Mouse (Mus musculus): ENCODE measurements at regions not wholly inside any gene's neighbourhood (a gene's known extent, or its start where the extent isn't known, plus 50 kb on each side); places are given as distances from the start of the nearest gene placed in this dataset.

GRCm38 (mm10) chr8:107717856-107718255 is 129.6 kb upstream of the Psmd7 start:
- no peak for DNase-seq (ENCODE audit: low spot score)

DNA sequence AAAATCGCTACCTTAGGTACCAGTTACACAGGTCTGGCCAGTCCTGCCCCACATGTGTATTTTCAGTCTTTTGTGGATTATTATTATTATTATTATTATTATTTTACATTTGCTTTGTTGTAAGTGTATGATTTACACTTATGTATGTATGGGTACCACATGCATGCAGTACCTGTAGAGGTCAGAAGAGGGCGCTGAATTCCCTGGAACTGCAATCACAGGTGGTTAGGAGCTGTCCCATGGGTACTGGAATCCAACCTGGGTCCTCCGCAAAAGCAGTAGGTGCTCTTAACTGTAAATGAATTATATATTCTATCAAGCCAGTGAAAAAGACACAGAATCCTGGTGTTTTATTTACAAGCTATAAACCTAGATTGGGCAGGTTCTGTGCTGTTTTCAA is 131.4 kb upstream of the Psmd7 start:
- DNase-seq (ENCODE audit: low spot score) = no peak

- no peak for DNase-seq (ENCODE audit: low spot score)
Measured at GRCm38 (mm10) chr8:107726716-107727115, 138.5 kb upstream of the Psmd7 start.

DNA sequence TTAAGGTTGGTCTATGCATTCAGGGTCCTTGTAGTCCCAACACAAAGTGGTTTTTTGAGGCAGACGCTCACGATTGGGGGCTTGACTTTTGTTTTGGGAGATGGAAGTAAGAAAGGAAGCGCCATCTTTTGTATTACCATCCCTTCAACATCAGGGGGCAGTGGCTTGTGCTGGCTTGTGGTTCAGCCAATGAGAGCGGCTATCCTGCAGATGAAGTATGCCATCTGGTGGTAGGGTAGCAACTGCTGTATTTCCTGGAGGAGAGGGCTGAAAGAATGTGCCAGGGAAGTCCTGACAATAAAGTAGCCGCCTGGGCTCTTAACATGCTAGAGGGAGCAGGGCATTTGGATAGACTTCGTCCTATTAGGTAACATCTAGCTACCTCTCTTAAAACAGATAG is 139.0 kb upstream of the Psmd7 start:
- no peak for DNase-seq (ENCODE audit: low spot score)

DNA sequence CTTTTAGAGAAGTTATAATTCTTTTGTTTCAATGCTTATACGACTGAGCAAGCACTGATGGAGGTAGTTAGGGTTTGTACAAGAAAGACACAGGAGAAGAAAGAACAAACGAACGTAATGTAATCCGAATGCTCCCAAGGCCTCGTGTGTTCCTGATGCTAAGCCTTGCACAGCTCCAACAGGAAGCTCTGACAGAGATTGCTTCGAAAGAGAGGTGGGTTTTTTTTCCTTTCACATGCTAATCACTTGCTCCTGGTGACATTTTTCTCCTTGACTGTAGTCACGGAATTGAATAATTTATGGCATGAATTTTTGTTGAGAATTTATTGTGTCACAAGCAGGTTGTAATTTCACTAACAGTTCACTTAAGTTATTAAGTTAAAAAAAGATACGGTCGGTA is 150.8 kb upstream of the Psmd7 start:
- DNase-seq (ENCODE audit: low spot score) = no peak

GRCm38 (mm10) chr8:107757083-107757482 is 168.8 kb upstream of the Psmd7 start:
- no peak for DNase-seq (ENCODE audit: low spot score)

DNA sequence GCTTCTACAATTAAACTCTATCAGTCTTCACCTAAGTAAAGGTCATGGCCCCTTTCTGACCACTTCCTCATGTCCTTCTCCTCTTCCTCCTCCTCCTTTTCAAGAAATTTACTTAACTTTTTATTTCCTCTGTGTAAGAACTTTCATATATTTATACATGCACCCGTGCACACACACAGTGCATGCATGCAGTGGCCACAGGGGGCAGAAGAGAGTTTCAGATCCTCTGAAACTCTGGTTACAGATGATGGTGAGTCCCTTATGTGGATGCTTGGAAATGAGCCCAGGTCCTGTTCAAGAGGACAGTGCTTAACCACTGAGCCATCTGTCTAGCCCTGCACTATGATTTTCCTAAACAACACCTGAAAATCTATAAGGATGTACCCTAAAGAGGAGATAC is 170.4 kb upstream of the Psmd7 start:
- no peak for DNase-seq (ENCODE audit: low spot score)

DNA sequence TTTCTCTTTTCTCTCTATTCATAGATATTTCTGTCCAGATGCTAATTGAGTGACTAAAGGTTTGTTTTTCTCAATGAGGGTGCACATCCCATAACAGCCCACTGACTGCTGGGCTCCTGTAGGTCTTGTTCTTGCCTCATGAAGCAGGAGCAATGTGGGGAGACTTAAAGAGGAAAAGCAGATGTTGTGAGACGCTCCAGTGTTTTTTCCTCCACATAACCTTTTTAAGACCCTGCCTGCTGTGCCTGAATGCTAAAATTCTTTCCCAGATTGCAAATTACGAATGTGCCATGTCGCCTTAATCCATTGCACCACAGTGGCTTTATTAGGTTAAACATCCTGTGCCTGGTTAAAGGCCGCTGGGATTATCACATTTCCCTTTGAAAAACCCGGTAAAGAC is 165.5 kb upstream of the Zfhx3 start:
- no peak for DNase-seq (ENCODE audit: low spot score)

GRCm38 (mm10) chr8:107785771-107786170 is 156.7 kb upstream of the Zfhx3 start:
- no peak for DNase-seq (ENCODE audit: low spot score)

DNA sequence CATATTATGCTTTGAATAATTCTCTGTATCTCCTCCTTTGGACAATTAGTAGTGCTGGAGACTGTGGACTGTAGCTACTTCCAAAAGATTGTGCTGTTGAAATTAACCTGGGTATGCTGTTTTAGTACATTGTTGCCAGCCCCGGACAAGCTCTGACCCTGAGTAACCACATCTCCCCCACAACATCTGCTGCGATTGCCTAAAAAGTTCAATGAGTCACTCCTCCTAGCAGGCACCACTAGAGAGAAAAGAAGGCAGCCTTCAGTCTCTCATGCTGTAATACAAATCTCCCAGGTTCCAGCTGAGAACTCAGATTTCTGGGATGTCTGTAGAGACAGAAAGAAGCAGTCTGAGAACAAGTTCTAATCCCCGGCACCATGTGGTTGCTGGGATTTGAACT is 150.2 kb upstream of the Zfhx3 start:
- DNase-seq (ENCODE audit: low spot score) = no peak

DNA sequence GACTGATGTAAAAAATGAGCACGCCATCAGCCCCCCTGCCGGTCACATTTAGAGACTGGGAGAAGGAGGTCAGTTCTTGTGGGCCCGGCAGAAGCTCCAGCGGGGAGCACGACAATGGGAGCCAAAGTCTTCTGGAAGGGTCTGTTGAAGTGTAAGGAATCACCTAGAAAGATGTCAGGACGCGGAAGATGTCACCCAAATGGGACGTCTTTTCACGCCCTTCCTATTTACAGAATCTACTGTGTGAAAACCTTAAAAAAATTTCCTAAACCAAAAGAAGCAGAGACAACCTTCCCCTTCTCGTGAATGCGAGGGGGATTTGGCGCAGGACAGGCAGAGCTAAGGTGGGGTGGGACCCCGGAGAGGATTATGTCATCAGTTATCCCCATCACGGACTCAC is 127.5 kb upstream of the Zfhx3 start:
- no peak for DNase-seq (ENCODE audit: low spot score)

DNA sequence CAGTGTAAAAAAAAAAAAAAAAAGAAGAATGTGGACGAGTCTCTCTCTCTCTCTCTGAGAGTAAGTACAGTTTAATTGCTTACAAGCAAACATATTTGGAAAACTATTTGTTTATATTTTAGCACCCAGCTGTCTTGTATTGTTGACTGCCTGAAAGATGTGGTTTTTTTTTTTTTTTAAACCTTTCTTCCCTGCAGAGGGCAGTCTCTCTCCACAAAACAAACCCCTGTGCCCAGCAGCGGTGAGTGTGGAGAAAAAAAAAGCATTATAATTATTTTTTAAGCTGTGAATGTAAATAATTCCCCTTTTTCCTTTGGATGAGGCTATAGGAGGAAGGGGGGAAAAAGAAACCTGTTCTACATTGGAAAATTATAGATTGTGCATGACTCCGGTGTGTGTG is 126.7 kb upstream of the Zfhx3 start:
- no peak for DNase-seq (ENCODE audit: low spot score)

- DNase-seq (ENCODE audit: low spot score) = no peak
Measured at GRCm38 (mm10) chr8:107817796-107818195, 124.6 kb upstream of the Zfhx3 start.

- no peak for DNase-seq (ENCODE audit: low spot score)
Measured at GRCm38 (mm10) chr8:107820174-107820760, 122.2 kb upstream of the Zfhx3 start.

GRCm38 (mm10) chr8:107821522-107821921 is 120.9 kb upstream of the Zfhx3 start:
- DNase-seq (ENCODE audit: low spot score) = no peak

- no peak for DNase-seq (ENCODE audit: low spot score)
Measured at GRCm38 (mm10) chr8:107824096-107824495, 118.3 kb upstream of the Zfhx3 start.

- DNase-seq (ENCODE audit: low spot score) = no peak
Measured at GRCm38 (mm10) chr8:107824640-107825039, 117.8 kb upstream of the Zfhx3 start.

- no peak for DNase-seq (ENCODE audit: low spot score)
Measured at GRCm38 (mm10) chr8:107827500-107828125, 114.8 kb upstream of the Zfhx3 start.

- DNase-seq (ENCODE audit: low spot score) = no peak
Measured at GRCm38 (mm10) chr8:107828541-107828940, 113.9 kb upstream of the Zfhx3 start.

- DNase-seq (ENCODE audit: low spot score) = no peak
Measured at GRCm38 (mm10) chr8:107833481-107833880, 109.0 kb upstream of the Zfhx3 start.

DNA sequence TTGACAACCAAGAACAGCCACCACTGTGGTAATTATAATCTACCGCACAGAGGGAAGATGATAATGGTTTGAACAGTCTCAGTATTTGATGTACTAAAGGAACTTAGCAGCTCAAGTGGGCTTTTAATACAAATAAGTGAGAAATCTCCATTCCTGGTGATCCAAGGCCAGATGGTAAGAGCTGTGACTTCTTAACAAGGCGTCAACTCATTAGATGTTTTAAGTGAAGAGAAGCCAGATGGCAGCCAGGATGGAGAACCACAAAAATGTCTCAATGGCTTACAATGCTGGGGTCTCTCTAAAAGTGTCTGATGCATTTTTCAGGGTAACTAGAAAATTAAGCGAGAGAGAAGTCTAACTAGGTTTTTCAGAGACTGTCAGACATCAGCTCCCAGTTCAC is 96.3 kb upstream of the Zfhx3 start:
- no peak for DNase-seq (ENCODE audit: low spot score)

DNA sequence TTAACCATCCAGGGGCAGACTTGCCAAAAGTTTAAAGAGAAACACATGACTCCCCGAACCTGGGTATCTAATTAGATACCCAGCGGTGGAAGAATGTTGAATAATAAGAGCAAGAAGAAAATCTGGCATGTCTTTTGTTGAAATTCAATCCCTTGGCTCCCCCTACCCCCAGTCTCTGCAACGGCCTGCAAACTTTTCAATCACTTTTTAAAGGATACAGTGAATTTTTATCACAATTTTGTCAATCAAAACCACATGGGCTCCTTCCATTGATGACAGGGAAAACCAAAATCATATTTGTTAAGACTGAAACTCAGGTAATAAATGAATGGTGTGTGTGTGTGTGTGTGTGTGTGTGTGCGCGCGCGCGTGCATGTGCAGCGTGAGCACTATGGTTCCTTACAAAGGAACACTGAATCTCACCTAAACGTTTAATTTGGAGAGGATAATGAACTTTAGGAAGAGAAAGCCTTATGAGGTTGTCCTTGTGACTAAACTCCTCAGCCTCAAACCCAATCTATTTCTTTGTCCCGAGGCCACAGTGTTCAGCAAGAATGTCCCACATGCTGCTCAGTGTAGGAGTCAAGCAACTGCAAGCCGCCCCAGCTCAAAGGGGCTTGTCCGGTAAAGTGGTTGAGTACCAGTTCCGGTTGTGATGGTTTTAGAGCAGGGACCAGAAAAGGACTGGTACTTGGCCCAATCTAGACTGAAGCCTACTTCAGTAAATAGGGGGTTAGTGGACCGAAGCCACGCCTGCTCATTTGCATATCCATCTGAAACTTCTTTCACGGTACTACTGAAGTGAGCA is 91.0 kb upstream of the Zfhx3 start:
- no peak for DNase-seq (ENCODE audit: low spot score)

GRCm38 (mm10) chr8:107859770-107860169 is 82.7 kb upstream of the Zfhx3 start:
- DNase-seq (ENCODE audit: low spot score) = no peak

Data from ovary, postnatal 10 days (tissue).